8 mouse cellular contexts compared by ENCODE assay signal in genomic region chr9:63666612-63667372, GRCm38 (mm10).
DNase-seq lines count a peak whose midpoint lies in the region; ATAC-seq lines count a peak whose summit lies in the region.

No protein-coding gene starts in this region.

- peaks cover 63% of the 10 kb centered on the region for H3K4me1 ChIP-seq in lung, embryonic 15.5 days
- peaks cover 57% of the 10 kb centered on the region for H3K4me1 ChIP-seq in intestine, embryonic 16.5 days (ENCODE audit: control insufficient read depth, insufficient read depth, low read length)
- peaks cover 5% of the 10 kb centered on the region; the same call in 1 of the 2 replicates for H3K4me1 ChIP-seq in midbrain, embryonic 14.5 days (ENCODE audit: control insufficient read depth, insufficient read depth, low read length)
- peaks cover 34% of the 10 kb centered on the region for H3K4me1 ChIP-seq in liver, embryonic 11.5 days (replicated peaks; ENCODE audit: control insufficient read depth, insufficient read depth, low read length)

- intact Hi-C loops in gastrocnemius, postnatal 14 days (cut with DNase I; ENCODE audit: low total_unique reads): loop anchor here (10.0 kb wide), 1 partner anchor 88 kb away; the partner anchor contains the start of gene Smad3

- 0 out of 2 replicates have a peak, but pooled peaks cover 14% of the 10 kb centered on the region for H3K36me3 ChIP-seq in lung, embryonic 15.5 days
- H3K36me3 ChIP-seq in intestine, embryonic 16.5 days (ENCODE audit: control insufficient read depth, insufficient read depth, low read length): no peaks in the 10 kb centered on the region; the same call in 1 of the 2 replicates
- H3K36me3 ChIP-seq in midbrain, embryonic 14.5 days (ENCODE audit: control insufficient read depth, insufficient read depth, low read length): no peaks in the 10 kb centered on the region
- peaks cover 7% of the 10 kb centered on the region; the same call in 1 of the 2 replicates for H3K36me3 ChIP-seq in liver, embryonic 11.5 days (ENCODE audit: control insufficient read depth, insufficient read depth, low read length)

- WGBS in lung, embryonic 15.5 days: 48% methylated on average over 18 of the region's 18 CpGs
- 55% methylated on average over 18 of the region's 18 CpGs for WGBS in intestine, embryonic 16.5 days
- WGBS in midbrain, embryonic 14.5 days: 77% methylated on average over 18 of the region's 18 CpGs
- WGBS in liver, embryonic 11.5 days: 85% methylated on average over 18 of the region's 18 CpGs

- DNase-seq in lung, postnatal 25 days (ENCODE audit: low spot score): no peak
- DNase-seq in gastrocnemius, postnatal 14 days: peak; percentile 69
- peak; percentile 54 for DNase-seq in midbrain, embryonic 14.5 days
- no peak for DNase-seq in spleen, postnatal 14 days (ENCODE audit: low spot score in 2 of 2)
- DNase-seq in liver, embryonic 11.5 days (ENCODE audit: low spot score): no peak
- no peak for DNase-seq in left cerebral cortex, adult 9 months (ENCODE audit: low spot score in 2 of 2)

- H3K4me2 ChIP-seq in lung, embryonic 15.5 days: no peak overlapping the region
- 0 out of 2 replicates have a peak overlapping the region, but pooled peaks have one; percentile 5 for H3K4me2 ChIP-seq in intestine, embryonic 16.5 days (ENCODE audit: low read depth, low read length)
- no peak overlapping the region for H3K4me2 ChIP-seq in midbrain, embryonic 14.5 days (ENCODE audit: low read length)
- H3K4me2 ChIP-seq in liver, embryonic 11.5 days: no peak overlapping the region

- ATAC-seq in lung, embryonic 15.5 days (ENCODE audit: borderline replicate concordance, extremely low read depth, low FRiP score, low TSS enrichment): no peak
- ATAC-seq in intestine, embryonic 16.5 days: no peak
- ATAC-seq in midbrain, embryonic 14.5 days (ENCODE audit: low FRiP score, low TSS enrichment): no peak
- ATAC-seq in liver, embryonic 11.5 days (replicated peaks; ENCODE audit: low FRiP score): no peak

- no peak overlapping the region for H3K9ac ChIP-seq in lung, embryonic 15.5 days
- H3K9ac ChIP-seq in intestine, embryonic 16.5 days (ENCODE audit: low read depth, low read length): no peak overlapping the region; the same call in 1 of the 2 replicates
- H3K9ac ChIP-seq in midbrain, embryonic 14.5 days (replicated peaks; ENCODE audit: low read length): no peak overlapping the region
- no peak overlapping the region for H3K9ac ChIP-seq in liver, embryonic 11.5 days (ENCODE audit: low read depth, low read length)

- H3K27me3 ChIP-seq in lung, embryonic 15.5 days: no peaks in the 10 kb centered on the region
- H3K27me3 ChIP-seq in intestine, embryonic 16.5 days (replicated peaks; ENCODE audit: control insufficient read depth, insufficient read depth, low read length): no peaks in the 10 kb centered on the region
- no peaks in the 10 kb centered on the region for H3K27me3 ChIP-seq in midbrain, embryonic 14.5 days (ENCODE audit: control insufficient read depth, insufficient read depth, low read length)
- H3K27me3 ChIP-seq in liver, embryonic 11.5 days (replicated peaks; ENCODE audit: control insufficient read depth, insufficient read depth, low read length): no peaks in the 10 kb centered on the region

- peak overlapping the region; percentile 30; the same call in 1 of the 2 replicates for H3K27ac ChIP-seq in lung, embryonic 15.5 days
- peak overlapping the region; percentile 43 for H3K27ac ChIP-seq in intestine, embryonic 16.5 days (ENCODE audit: low read length)
- no peak overlapping the region; the same call in 1 of the 2 replicates for H3K27ac ChIP-seq in midbrain, embryonic 14.5 days (replicated peaks; ENCODE audit: low read depth, low read length)
- no peak overlapping the region for H3K27ac ChIP-seq in liver, embryonic 11.5 days (ENCODE audit: low read depth, low read length)

- H3K4me3 ChIP-seq in lung, embryonic 15.5 days: no peak overlapping the region
- H3K4me3 ChIP-seq in intestine, embryonic 16.5 days (ENCODE audit: low read length): no peak overlapping the region
- H3K4me3 ChIP-seq in midbrain, embryonic 14.5 days (replicated peaks; ENCODE audit: low read depth, low read length): no peak overlapping the region
- H3K4me3 ChIP-seq in liver, embryonic 11.5 days (ENCODE audit: low read depth, low read length): no peak overlapping the region

- H3K9me3 ChIP-seq in lung, embryonic 15.5 days: no peaks in the 10 kb centered on the region
- H3K9me3 ChIP-seq in intestine, embryonic 16.5 days (ENCODE audit: control insufficient read depth, low read length): no peaks in the 10 kb centered on the region
- no peaks in the 10 kb centered on the region for H3K9me3 ChIP-seq in midbrain, embryonic 14.5 days (ENCODE audit: control insufficient read depth, low read length)
- H3K9me3 ChIP-seq in liver, embryonic 11.5 days (ENCODE audit: control insufficient read depth, low read length): no peaks in the 10 kb centered on the region

Comparison
In these comparisons a context has a peak if more than half of its experiments do, and no peak if none do; other contexts are left out.
1. H3K27ac ChIP-seq: peak in lung, embryonic 15.5 days (single experiment) and intestine, embryonic 16.5 days (single experiment); none in midbrain, embryonic 14.5 days (single experiment) and liver, embryonic 11.5 days (single experiment).
2. DNase-seq: peak in gastrocnemius, postnatal 14 days (single experiment) and midbrain, embryonic 14.5 days (single experiment); none in lung, postnatal 25 days (single experiment), spleen, postnatal 14 days (0 of 2), liver, embryonic 11.5 days (single experiment) and left cerebral cortex, adult 9 months (0 of 2).